10 mouse cellular contexts compared by ENCODE assay signal in the genomic region with DNA sequence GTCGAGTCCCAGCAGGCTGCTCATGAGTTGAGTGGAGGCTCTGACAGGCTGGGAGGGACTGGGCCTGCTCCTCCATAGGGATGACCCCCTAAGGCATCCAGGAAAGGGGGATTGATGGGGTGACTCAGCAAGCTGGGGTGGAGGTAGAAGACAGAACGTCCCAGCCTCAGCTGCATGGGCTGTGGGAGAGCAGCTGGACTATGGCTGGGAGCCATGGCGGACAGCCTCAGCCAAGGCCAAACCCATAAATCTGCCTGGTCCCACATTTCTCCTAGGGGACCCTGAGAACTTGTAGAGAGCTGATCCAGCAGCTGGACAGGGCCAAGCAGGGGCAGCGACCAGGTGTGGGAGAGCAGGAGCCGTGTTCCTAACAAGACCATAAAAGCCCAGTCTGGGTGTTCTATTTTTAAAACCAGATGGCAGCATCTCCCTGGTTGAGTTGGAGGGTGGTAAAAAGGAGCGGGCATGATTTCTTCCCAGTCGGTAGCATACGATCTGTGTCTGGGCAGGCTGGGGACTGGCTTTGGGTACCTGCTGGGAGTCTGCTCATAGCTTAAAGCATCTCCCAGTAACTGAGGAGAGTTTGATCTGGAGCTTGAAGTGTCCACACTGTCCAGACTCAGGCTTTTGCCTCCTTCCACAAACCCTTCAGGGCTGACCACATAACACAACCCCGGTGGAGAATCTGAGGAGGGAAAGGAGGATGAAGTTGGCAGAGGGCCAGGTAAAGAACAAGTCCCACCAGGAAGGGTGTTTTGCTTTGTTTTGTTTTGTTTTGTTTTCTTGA. TPM values are rescaled to one million over a fixed set of nuclear protein-coding genes. Genes with fewer than 3 reads are reported as not detected.
DNase-seq lines count a peak whose midpoint lies in the region; ATAC-seq and TF ChIP-seq lines count a peak whose summit lies in the region.
"Had no signal": no experiment of that assay in that cellular context is flagged by ENCODE, and none has a peak within 500 bp of the region (broad histone marks: within the 10 kb centered on the region; RNA-seq: fewer than 3 reads in every experiment).

No protein-coding gene starts in this region.

- no peak overlapping the region for H3K27ac ChIP-seq in limb, embryonic 14.5 days (replicated peaks; ENCODE audit: low read depth, low read length)

- ATAC-seq in frontal cortex, adult (ENCODE audit: low TSS enrichment): peak; percentile 69
- ATAC-seq in Patski: no peak
- ATAC-seq in limb, embryonic 14.5 days (ENCODE audit: low FRiP score, low read depth): peak; percentile 74; the same call in 1 of the 2 replicates
- ATAC-seq: forebrain, postnatal 0 days had no signal

- no peak overlapping the region for H3K9ac ChIP-seq in limb, embryonic 14.5 days (ENCODE audit: low read depth, low read length, severe bottlenecking)
- H3K9ac ChIP-seq: forebrain, postnatal 0 days had no signal

- no peak overlapping the region for H3K4me2 ChIP-seq in limb, embryonic 14.5 days (replicated peaks; ENCODE audit: low read depth, low read length, severe bottlenecking)

- POLR2A ChIA-PET in Patski (lab: Charles Lee): interaction anchor here (1.0 to 2.0 kb wide), 3 partner anchors 11 to 25 kb away, joined by 4 to 7 read pairs (median 6); a partner anchor contains a TSS

- TF ChIP-seq POLR2A in limb, embryonic 14.5 days (IDR thresholded peaks at IDR 0.05; ENCODE audit: borderline replicate concordance, extremely low read depth, insufficient read depth, insufficient read length): no peak

- WGBS in limb, embryonic 14.5 days: 28% methylated on average over 9 of the region's 9 CpGs

- H3K9me3 ChIP-seq in limb, embryonic 14.5 days (ENCODE audit: control insufficient read depth, low read length): no peaks in the 10 kb centered on the region

- H3K27me3 ChIP-seq in Patski: peaks cover 2% of the 10 kb centered on the region
- H3K27me3 ChIP-seq in limb, embryonic 14.5 days (ENCODE audit: control insufficient read depth, insufficient read depth, low read length): no peaks in the 10 kb centered on the region

- in situ Hi-C loops in Patski (cut with MboI; ENCODE audit: low pct_unique_long_range_greater_than_20kb): no loop called here

- no peaks in the 10 kb centered on the region for H3K36me3 ChIP-seq in limb, embryonic 14.5 days (ENCODE audit: control insufficient read depth, insufficient read depth, low read length)

- CTCF ChIA-PET in Patski (lab: Charles Lee): no interaction called here

- DNase-seq in frontal cortex, postnatal 14 days (ENCODE audit: low spot score in 2 of 2): no peak
- peak; percentile 39 for DNase-seq in Patski (ENCODE audit: low read depth, low spot score)
- peak; percentile 65 to 69 for DNase-seq in heart, postnatal 14 days
- DNase-seq in limb, embryonic 14.5 days (ENCODE audit: low spot score): peak; percentile 41
- DNase-seq in right cerebral cortex, adult 18-20 months: no peak
- DNase-seq in left cerebral cortex, adult 11 months (ENCODE audit: low spot score): no peak
- no peak for DNase-seq in right cerebral cortex, postnatal 4 days
- DNase-seq: forebrain, postnatal 0 days; retina, postnatal 1 day had no signal

- TF ChIP-seq CTCF in Patski (IDR thresholded peaks at IDR 0.05): no peak

- H3K4me1 ChIP-seq in limb, embryonic 14.5 days (ENCODE audit: control insufficient read depth, insufficient read depth, low read length): peaks cover 7% of the 10 kb centered on the region; the same call in 1 of the 2 replicates

- no peak overlapping the region for H3K4me3 ChIP-seq in limb, embryonic 14.5 days (replicated peaks; ENCODE audit: low read length)

- intact Hi-C loops in heart, postnatal 14 days (cut with DNase I): no loop called here

RNA-seq across cellular contexts. Expression of a gene that starts 6.6 kb away (rescaled TPM):
- not detected for polyA plus RNA-seq in Patski (2021)
- total RNA-seq in heart, postnatal 14 days (2021): under 1 TPM; 0.51 to 0.55 TPM
- polyA plus RNA-seq in limb, embryonic 14.5 days (2012; rRNA removed): 0.05 TPM in 1 of 2 replicates, not detected in the other
- not detected in 2 replicates for polyA plus RNA-seq in limb, embryonic 14.5 days (2014; fragmentation: Nextera tagmentation; extraction: Ambion mirVana)
- total RNA-seq: forebrain, postnatal 0 days had no signal
- polyA plus RNA-seq: forebrain, postnatal 0 days had no signal

RNA-seq across cellular contexts. Expression of a gene that starts 14.9 kb away (rescaled TPM):
- polyA plus RNA-seq in Patski (2021): 226 TPM
- total RNA-seq in heart, postnatal 14 days (2021): 10 to 100 TPM; 74.1 to 79.3 TPM
- polyA plus RNA-seq in limb, embryonic 14.5 days (2012; rRNA removed): 259 and 349 TPM in 2 replicates
- polyA plus RNA-seq in limb, embryonic 14.5 days (2014; fragmentation: Nextera tagmentation; extraction: Ambion mirVana): 91.1 and 98.9 TPM in 2 replicates

RNA-seq across cellular contexts. Expression of a gene that starts 29.7 kb away (rescaled TPM):
- polyA plus RNA-seq in Patski (2021): 0.23 TPM
- under 1 TPM; 0.39 to 0.45 TPM for total RNA-seq in heart, postnatal 14 days (2021)
- polyA plus RNA-seq in limb, embryonic 14.5 days (2012; rRNA removed): 19.8 and 21.5 TPM in 2 replicates
- 15.1 and 20.9 TPM in 2 replicates for polyA plus RNA-seq in limb, embryonic 14.5 days (2014; fragmentation: Nextera tagmentation; extraction: Ambion mirVana)

RNA-seq across cellular contexts. Expression of a gene that starts 53.8 kb away (rescaled TPM):
- 45.3 TPM for polyA plus RNA-seq in Patski (2021)
- total RNA-seq in heart, postnatal 14 days (2021): 10 to 100 TPM; 15.4 TPM
- 29.5 and 37.8 TPM in 2 replicates for polyA plus RNA-seq in limb, embryonic 14.5 days (2012; rRNA removed)
- 29.7 and 31.3 TPM in 2 replicates for polyA plus RNA-seq in limb, embryonic 14.5 days (2014; fragmentation: Nextera tagmentation; extraction: Ambion mirVana)

Comparison
In these comparisons a context has a peak if more than half of its experiments do, and no peak if none do; other contexts are left out.
1. DNase-seq: peak in Patski (single experiment), heart, postnatal 14 days (2 of 2) and limb, embryonic 14.5 days (single experiment); none in frontal cortex, postnatal 14 days (0 of 2), right cerebral cortex, adult 18-20 months (single experiment), left cerebral cortex, adult 11 months (single experiment) and right cerebral cortex, postnatal 4 days (single experiment).
2. RNA of a gene that starts 29.7 kb away (polyA plus RNA-seq): 15.1 to 21.5 TPM in limb, embryonic 14.5 days; 0.23 TPM in Patski (single experiment); every median in the first group is over 10 times any median in the second.